Mouse (Mus musculus) mature B cell (primary cell): ENCODE data around the gene Rin1.

ENCODE experiments used
- in situ Hi-C: fragments of 300-500 bp; cut with MboI; formaldehyde crosslinking; loops from 2 replicates; pipeline ENCODE4 v1.14.3; 2019

The Rin1 gene

GRCm38 (mm10) chr19:5041588-5041987 is 8.7 kb upstream of the Rin1 start:
- in situ Hi-C loops = no loop called here

GRCm38 (mm10) chr19:5045531-5045930 is 4.8 kb upstream of the Rin1 start:
- in situ Hi-C loops = no loop called here

- in situ Hi-C loops = no loop called here
Observed at GRCm38 (mm10) chr19:5048138-5049056, 1.9 kb upstream of the Rin1 start.

GRCm38 (mm10) chr19:5049325-5049724 is 956 bp upstream of the Rin1 start:
- in situ Hi-C loops = no loop called here

GRCm38 (mm10) chr19:5051031-5051430 is 750 bp downstream of the Rin1 start:
- in situ Hi-C loops = no loop called here

- in situ Hi-C loops = no loop called here
Observed at GRCm38 (mm10) chr19:5051515-5051914, 1.2 kb downstream of the Rin1 start.

GRCm38 (mm10) chr19:5052166-5052822 is 2.0 kb downstream of the Rin1 start:
- in situ Hi-C loops = no loop called here

- in situ Hi-C loops = no loop called here
Observed at GRCm38 (mm10) chr19:5052853-5053252, 2.6 kb downstream of the Rin1 start.

GRCm38 (mm10) chr19:5053909-5054308 is 3.6 kb downstream of the Rin1 start:
- in situ Hi-C loops = no loop called here

GRCm38 (mm10) chr19:5056251-5056650 is 6.0 kb downstream of the Rin1 start:
- in situ Hi-C loops = no loop called here

GRCm38 (mm10) chr19:5057876-5058775 is 7.8 kb downstream of the Rin1 start:
- in situ Hi-C loops = no loop called here

GRCm38 (mm10) chr19:5058801-5059771 is 8.8 kb downstream of the Rin1 start:
- in situ Hi-C loops = no loop called here

- in situ Hi-C loops = no loop called here
Observed at GRCm38 (mm10) chr19:5060365-5061330, 10.4 kb downstream of the Rin1 start.

GRCm38 (mm10) chr19:5062041-5062440 is 11.8 kb downstream of the Rin1 start:
- in situ Hi-C loops = no loop called here

GRCm38 (mm10) chr19:5062446-5062845 is 12.2 kb downstream of the Rin1 start:
- in situ Hi-C loops = no loop called here

- in situ Hi-C loops = no loop called here
Observed at GRCm38 (mm10) chr19:5065104-5065503, 14.8 kb downstream of the Rin1 start.

- in situ Hi-C loops = no loop called here
Observed at GRCm38 (mm10) chr19:5067040-5067799, 16.9 kb downstream of the Rin1 start.

- in situ Hi-C loops = no loop called here
Observed at GRCm38 (mm10) chr19:5067867-5068569, 17.7 kb downstream of the Rin1 start, which contains the start of gene Cd248. Gene Cd248, plus strand, starts transcription at chr19:5068078.
